Mouse (Mus musculus) megakaryocyte-erythroid progenitor cell, adult 5-6 weeks (primary cell): ENCODE data around the gene Stip1. TPM values are rescaled to one million over a fixed set of nuclear protein-coding genes. Genes with fewer than 3 reads are reported as not detected.

Experiments used
- ATAC-seq: replicated peaks from 2 replicates; pipeline ENCODE4 v1.8.0; 2016; ENCODE audit warnings: mild to moderate bottlenecking, inconsistent platforms; ENCODE audit not compliant: severe bottlenecking, poor library complexity, low FRiP score, low TSS enrichment
- total RNA-seq, 2 experiments: library from RNA; stranded (forward) in 1 of 2; stranded (reverse) in 1 of 2; fragments of 200-1000, 215-1000 nt in 1 of 2; fragments of >200 nt in 1 of 2; fragmentation: Nextera tagmentation in 1 of 2; gene quantifications; 2 replicates each; pipeline ENCODE4 v1.2.3; 2014 to 2017

Gene Stip1
- total RNA-seq, 2 experiments from 2014 or later: 212 to 310 TPM

DNA sequence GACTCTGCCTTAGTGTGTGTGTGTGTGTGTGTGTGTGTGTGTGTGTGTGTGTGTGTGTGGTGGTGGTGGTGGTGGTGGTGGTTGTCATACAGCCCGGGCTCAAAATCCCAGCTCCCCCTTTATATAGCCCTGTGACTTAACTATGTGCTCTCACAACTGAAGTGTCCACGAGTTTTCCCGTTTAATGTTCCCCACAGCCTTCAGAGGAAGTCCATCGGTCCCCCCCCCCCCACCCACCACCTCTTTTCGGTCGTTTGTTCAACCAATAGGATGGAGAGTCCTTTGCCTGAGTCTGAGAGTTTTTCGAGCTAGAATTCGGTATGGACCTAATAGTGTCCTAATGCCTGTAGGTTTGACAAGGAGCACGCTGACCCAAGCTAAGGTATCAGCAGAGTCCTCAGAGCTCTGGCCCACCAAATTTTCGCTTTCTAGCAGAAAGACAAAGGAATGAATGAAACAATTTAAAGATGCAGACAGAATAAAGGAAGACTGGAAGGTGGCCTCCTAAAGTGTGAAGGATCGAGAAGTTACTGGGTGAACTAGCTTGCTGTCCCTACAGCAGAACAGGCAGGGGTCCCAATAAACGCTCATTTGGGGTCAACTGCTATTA, 66.1 kb downstream of the Stip1 start:
- ATAC-seq: no peak

DNA sequence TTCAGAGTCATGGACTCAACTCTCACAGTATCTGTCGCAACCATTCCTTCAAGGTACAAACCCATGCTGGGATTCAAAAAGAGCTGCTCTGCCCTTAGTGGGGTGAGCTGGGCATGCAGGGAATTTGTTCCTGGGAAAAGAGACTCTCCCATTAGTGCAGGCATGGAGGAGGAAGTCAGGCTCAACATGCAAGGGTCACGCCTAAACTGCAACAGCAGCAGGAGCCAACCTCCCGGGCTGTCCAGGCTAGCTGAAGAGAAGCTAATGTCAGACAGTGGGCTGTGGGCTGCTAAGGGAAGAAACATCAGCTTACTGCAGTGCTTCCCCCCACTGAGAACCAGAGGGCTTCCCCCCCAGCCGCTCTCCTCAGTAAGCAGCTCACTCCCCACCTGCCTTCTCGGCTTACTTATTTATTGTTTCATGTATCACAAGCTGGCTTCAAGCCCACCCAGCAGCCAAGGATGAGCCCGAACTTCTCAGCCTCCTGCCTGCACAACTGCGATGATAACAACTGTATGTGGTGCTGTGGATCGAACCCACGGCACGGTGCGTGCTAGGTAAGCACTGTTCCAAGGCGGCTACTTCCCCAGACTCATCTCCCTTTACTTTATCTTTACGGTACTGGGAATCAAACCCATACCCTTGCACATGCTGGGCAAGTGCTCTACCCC, 67.4 kb downstream of the Stip1 start:
- ATAC-seq: no peak

GRCm38 (mm10) chr19:6971644-6972043, 68.1 kb downstream of the Stip1 start:
- no peak for ATAC-seq

Other genes starting within 250 kb of the Stip1 start
- gene Rps6ka4, start 199.3 kb downstream of the Stip1 start, total RNA-seq (2014; fragmentation: Nextera tagmentation): 7.3 and 9.4 TPM in 2 replicates
- gene Rps6ka4, start 199.3 kb downstream of the Stip1 start, total RNA-seq (2017): 5.4 and 10.2 TPM in 2 replicates
- 10.1 and 17.8 TPM in 2 replicates for gene Ccdc88b, start 181.8 kb downstream of the Stip1 start, total RNA-seq (2014; fragmentation: Nextera tagmentation)
- 14.9 and 17.8 TPM in 2 replicates for gene Ccdc88b, start 181.8 kb downstream of the Stip1 start, total RNA-seq (2017)
- 185 and 221 TPM in 2 replicates for gene Trmt112, start 130.3 kb downstream of the Stip1 start, total RNA-seq (2014; fragmentation: Nextera tagmentation)
- 235 and 364 TPM in 2 replicates for gene Trmt112, start 130.3 kb downstream of the Stip1 start, total RNA-seq (2017)
- gene Prdx5, start 129.9 kb downstream of the Stip1 start, total RNA-seq (2014; fragmentation: Nextera tagmentation): 76.5 and 87.1 TPM in 2 replicates
- gene Prdx5, start 129.9 kb downstream of the Stip1 start, total RNA-seq (2017): 101 and 126 TPM in 2 replicates
- gene Esrra, start 118.2 kb downstream of the Stip1 start, total RNA-seq (2014; fragmentation: Nextera tagmentation): 14.1 and 18.9 TPM in 2 replicates
- gene Esrra, start 118.2 kb downstream of the Stip1 start, total RNA-seq (2017): 10.8 and 18.4 TPM in 2 replicates
- not detected in 2 replicates for gene Catsperz, start 114.6 kb downstream of the Stip1 start, total RNA-seq (2014; fragmentation: Nextera tagmentation)
- not detected in 2 replicates for gene Catsperz, start 114.6 kb downstream of the Stip1 start, total RNA-seq (2017)
- not detected in 2 replicates for gene Kcnk4, start 105.5 kb downstream of the Stip1 start, total RNA-seq (2014; fragmentation: Nextera tagmentation)
- not detected in 2 replicates for gene Kcnk4, start 105.5 kb downstream of the Stip1 start, total RNA-seq (2017)
- 17.5 and 20.6 TPM in 2 replicates for gene Bad, start 98.1 kb downstream of the Stip1 start, total RNA-seq (2014; fragmentation: Nextera tagmentation)
- gene Bad, start 98.1 kb downstream of the Stip1 start, total RNA-seq (2017): 29.0 and 39.2 TPM in 2 replicates
- 8.0 and 16.1 TPM in 2 replicates for gene Gpr137, start 97.5 kb downstream of the Stip1 start, total RNA-seq (2014; fragmentation: Nextera tagmentation)
- 7.0 and 15.7 TPM in 2 replicates for gene Gpr137, start 97.5 kb downstream of the Stip1 start, total RNA-seq (2017)
- gene Ppp1r14b, start 65.0 kb downstream of the Stip1 start, total RNA-seq (2014; fragmentation: Nextera tagmentation): 316 and 412 TPM in 2 replicates
- gene Ppp1r14b, start 65.0 kb downstream of the Stip1 start, total RNA-seq (2017): 174 and 192 TPM in 2 replicates
- 12.1 and 18.6 TPM in 2 replicates for gene Plcb3, start 63.5 kb downstream of the Stip1 start, total RNA-seq (2014; fragmentation: Nextera tagmentation)
- 4.3 and 4.8 TPM in 2 replicates for gene Plcb3, start 63.5 kb downstream of the Stip1 start, total RNA-seq (2017)
- gene Fkbp2, start 59.5 kb downstream of the Stip1 start, total RNA-seq (2014; fragmentation: Nextera tagmentation): 63.5 and 120 TPM in 2 replicates
- gene Fkbp2, start 59.5 kb downstream of the Stip1 start, total RNA-seq (2017): 72.8 and 85.4 TPM in 2 replicates
- gene Vegfb, start 52.3 kb downstream of the Stip1 start, total RNA-seq (2014; fragmentation: Nextera tagmentation): 56.3 and 71.4 TPM in 2 replicates
- 13.2 and 16.9 TPM in 2 replicates for gene Vegfb, start 52.3 kb downstream of the Stip1 start, total RNA-seq (2017)
- gene Dnajc4, start 47.4 kb downstream of the Stip1 start, total RNA-seq (2014; fragmentation: Nextera tagmentation): 15.0 and 17.0 TPM in 2 replicates
- 8.5 and 11.5 TPM in 2 replicates for gene Dnajc4, start 47.4 kb downstream of the Stip1 start, total RNA-seq (2017)
- 11.1 TPM in 2 replicates for gene Nudt22, start 43.9 kb downstream of the Stip1 start, total RNA-seq (2014; fragmentation: Nextera tagmentation)
- 5.4 and 6.5 TPM in 2 replicates for gene Nudt22, start 43.9 kb downstream of the Stip1 start, total RNA-seq (2017)
- gene Trpt1, start 43.8 kb downstream of the Stip1 start, total RNA-seq (2014; fragmentation: Nextera tagmentation): 0.57 and 1.9 TPM in 2 replicates
- gene Trpt1, start 43.8 kb downstream of the Stip1 start, total RNA-seq (2017): 3.4 TPM in 1 of 2 replicates, not detected in the other
- gene Fermt3, start 20.5 kb downstream of the Stip1 start, total RNA-seq (2014; fragmentation: Nextera tagmentation): 151 and 153 TPM in 2 replicates
- 220 and 247 TPM in 2 replicates for gene Fermt3, start 20.5 kb downstream of the Stip1 start, total RNA-seq (2017)
- 19.1 and 25.9 TPM in 2 replicates for gene Macrod1, start 16.8 kb upstream of the Stip1 start, total RNA-seq (2014; fragmentation: Nextera tagmentation)
- gene Macrod1, start 16.8 kb upstream of the Stip1 start, total RNA-seq (2017): 6.1 and 10.3 TPM in 2 replicates
- gene Flrt1, start 65.8 kb upstream of the Stip1 start, total RNA-seq (2014; fragmentation: Nextera tagmentation): not detected in 2 replicates
- not detected in 2 replicates for gene Flrt1, start 65.8 kb upstream of the Stip1 start, total RNA-seq (2017)
- gene Otub1, start 166.3 kb upstream of the Stip1 start, total RNA-seq (2014; fragmentation: Nextera tagmentation): 51.9 and 60.3 TPM in 2 replicates
- gene Otub1, start 166.3 kb upstream of the Stip1 start, total RNA-seq (2017): 59.8 and 81.4 TPM in 2 replicates
- gene Cox8a, start 177.6 kb upstream of the Stip1 start, total RNA-seq (2014; fragmentation: Nextera tagmentation): 777 and 822 TPM in 2 replicates
- 576 and 680 TPM in 2 replicates for gene Cox8a, start 177.6 kb upstream of the Stip1 start, total RNA-seq (2017)
- gene Naa40, start 201.2 kb upstream of the Stip1 start, total RNA-seq (2014; fragmentation: Nextera tagmentation): 66.8 and 78.6 TPM in 2 replicates
- gene Naa40, start 201.2 kb upstream of the Stip1 start, total RNA-seq (2017): 45.4 and 49.0 TPM in 2 replicates
- 5.0 and 5.4 TPM in 2 replicates for gene Rcor2, start 227.4 kb upstream of the Stip1 start, total RNA-seq (2014; fragmentation: Nextera tagmentation)
- 4.0 and 19.5 TPM in 2 replicates for gene Rcor2, start 227.4 kb upstream of the Stip1 start, total RNA-seq (2017)